Mouse (Mus musculus) bone marrow macrophage, adult 2 months (primary cell): Measurements from ENCODE around the gene Prrt4.

Experiments used
- CTCF ChIP-seq: IDR thresholded peaks from 2 replicates; pipeline ENCODE4 v1.5.1; 2012; ENCODE audit warnings: low read depth, mild to moderate bottlenecking, low read length, moderate library complexity
- POLR2A ChIP-seq: IDR thresholded peaks from 2 replicates; pipeline ENCODE4 v1.6.1; 2012; ENCODE audit warnings: mild to moderate bottlenecking, low read depth, low read length, borderline replicate concordance

- TF ChIP-seq CTCF (no peak; the same call in 1 of the 2 replicates), POLR2A (no peak)
Measured at GRCm38 (mm10) chr6:29211146-29211545, 31.8 kb upstream of the Prrt4 start.
